Mouse (Mus musculus): ENCODE results near the gene Dtx4. TPM values are rescaled to one million over a fixed set of nuclear protein-coding genes. Genes with fewer than 3 reads are reported as not detected.
"Not testable (repeated sequence)": the region's sequence is repeated elsewhere in the genome, so short reads cannot be mapped to it uniquely, and the experiment has no call there.

Gene Dtx4
- 5.3 and 8.2 TPM in 2 replicates for total RNA-seq (2017)

DNA sequence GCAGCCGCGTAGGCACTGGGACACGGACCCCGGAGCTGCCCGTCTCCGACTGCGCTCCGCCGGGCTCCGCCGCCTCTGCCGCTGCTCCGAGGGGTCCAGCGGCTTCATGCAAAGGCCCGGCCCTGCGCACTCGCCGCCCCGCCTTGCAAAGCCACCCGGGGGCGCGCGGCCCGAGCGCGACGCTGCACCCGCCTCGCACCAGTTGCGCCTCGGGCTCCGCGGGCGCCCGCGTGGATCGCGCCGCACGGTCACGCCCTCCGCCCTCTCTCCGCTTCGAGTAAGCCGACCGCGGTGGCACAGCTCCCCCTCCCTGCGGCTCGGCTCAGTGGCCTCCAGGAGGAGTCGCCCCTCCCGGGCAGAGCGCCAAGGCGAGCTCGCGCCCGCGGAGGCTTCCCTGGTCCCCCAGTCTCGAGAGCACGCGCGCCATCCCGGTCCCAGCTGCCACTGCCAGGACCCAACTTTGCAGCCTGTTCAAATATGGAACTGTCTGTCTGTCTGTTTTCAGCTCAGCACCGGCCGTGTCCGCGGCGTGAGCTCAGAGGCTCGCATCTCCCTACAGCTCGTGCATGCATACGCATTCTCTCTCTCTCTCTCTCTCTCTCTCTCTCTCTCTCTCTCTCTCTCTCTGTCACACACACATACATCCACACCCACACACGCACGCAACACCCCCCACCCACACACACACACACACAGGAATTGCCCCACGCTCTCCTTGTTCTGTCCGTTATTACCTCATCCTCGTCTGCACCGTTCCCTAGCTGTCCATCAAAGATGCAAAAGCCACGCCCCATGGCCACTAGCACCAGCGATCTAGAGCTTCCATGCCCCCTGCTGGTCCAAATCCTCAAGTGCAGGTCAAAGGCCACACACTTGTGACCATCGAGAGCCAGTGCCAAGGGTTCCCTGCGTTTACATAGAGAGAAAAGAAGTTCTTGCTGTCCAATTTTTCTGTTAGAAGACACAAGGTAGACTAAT lies at the start of gene Dtx4:
Dtx4 (minus strand) TSS at position 85 of the 978 bp plus-strand sequence.
- peak; percentile 96 to 99 for ATAC-seq (replicated peaks in 1 of 2; ENCODE audit: insufficient read depth in 1 of 2, low FRiP score in 2 of 2, low TSS enrichment in 1 of 2, low read depth in 1 of 2, poor library complexity in 2 of 2, severe bottlenecking in 2 of 2)

DNA sequence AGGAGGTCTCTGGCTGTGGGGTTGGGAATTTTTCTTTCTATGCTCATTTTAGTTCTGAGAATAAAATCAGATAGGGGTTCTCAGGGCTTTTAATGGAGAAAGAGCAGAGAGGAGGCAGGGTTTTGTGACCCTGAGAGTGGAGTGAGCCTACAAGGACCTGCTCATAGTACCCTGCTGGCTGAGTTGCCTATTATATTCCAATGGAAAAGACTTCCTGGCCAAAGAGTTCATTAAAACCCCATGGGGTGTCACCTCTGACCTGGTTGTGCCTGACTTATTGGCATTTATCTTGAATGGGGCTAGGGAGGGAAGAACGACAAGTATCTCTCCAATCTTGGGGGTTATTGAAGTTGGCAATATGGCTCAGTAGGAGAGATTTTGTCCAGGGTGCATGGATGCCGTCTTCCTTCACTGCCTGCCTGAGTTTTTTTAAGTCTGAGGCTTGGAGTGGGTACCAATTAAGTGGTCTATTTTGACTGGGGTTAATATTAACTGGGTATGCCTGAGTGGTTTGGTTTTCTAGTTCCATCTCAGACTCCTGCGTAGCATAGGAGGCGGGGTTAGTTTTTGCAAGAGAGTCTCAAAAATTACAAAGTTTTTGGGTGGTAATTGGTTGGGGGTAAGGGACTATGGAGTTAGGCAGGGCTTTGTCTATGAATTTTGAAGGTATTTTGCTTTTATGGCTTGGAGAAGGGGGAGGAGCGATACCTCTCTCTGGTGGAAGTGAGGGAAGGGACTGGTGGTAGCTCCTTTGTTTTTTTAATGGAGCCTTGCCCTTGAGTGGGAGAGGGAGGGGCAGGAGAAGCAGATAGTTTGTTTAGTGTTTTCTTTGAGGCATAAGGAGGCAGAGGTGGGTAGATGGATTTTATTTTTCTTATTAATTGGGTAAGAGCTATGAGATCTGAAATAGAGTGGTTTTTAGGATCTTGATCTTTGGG lies 49.0 kb upstream of the Dtx4 start:
- ATAC-seq (replicated peaks in 1 of 2; ENCODE audit: insufficient read depth in 1 of 2, low FRiP score in 2 of 2, low TSS enrichment in 1 of 2, low read depth in 1 of 2, poor library complexity in 2 of 2, severe bottlenecking in 2 of 2): no peak

DNA sequence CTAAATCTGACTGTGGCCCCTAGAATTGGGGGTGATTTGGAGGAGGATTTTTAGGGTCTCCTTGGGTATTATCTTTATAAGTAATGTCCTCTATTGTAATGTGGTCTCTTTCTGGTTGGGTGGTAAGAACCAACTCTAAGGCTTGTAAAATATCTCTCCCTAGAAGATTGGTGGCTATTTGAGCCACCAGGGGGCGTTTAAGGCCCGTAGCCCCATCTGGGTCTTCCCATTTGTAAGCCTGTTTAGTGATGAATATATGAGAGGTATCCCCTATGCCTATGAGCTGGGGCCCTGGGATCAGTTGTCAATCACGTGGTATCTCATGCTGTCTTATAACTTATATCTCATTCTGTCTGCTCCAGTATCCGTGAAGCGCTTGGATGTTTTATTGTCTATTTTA lies 47.9 kb upstream of the Dtx4 start:
- ATAC-seq (replicated peaks in 1 of 2; ENCODE audit: insufficient read depth in 1 of 2, low FRiP score in 2 of 2, low TSS enrichment in 1 of 2, low read depth in 1 of 2, poor library complexity in 2 of 2, severe bottlenecking in 2 of 2): peak in 1 of 2 experiments; percentile 46; a peak in 1 of 4 replicates

DNA sequence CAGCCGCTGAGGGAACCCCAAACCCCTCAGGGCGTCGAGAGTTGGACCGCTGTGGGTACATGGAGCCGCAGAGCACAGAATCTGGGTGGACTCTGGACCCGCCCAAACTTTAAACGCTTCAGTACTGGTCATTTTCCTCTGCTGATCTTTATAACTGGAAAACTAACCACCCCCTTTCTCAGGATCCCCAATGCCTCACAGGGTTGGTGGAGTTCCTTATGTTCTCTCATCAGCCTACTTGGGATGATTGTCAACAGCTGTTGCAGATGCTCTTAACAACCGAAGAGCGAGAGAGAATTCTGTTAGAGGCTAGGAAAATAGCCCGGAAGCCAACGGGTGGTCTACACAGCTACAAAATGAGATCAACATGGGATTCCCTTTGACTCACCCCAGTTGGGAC lies 44.2 kb upstream of the Dtx4 start, which contains the start of gene Fam111a:
Fam111a (plus strand) TSS at position 301 of the 400 bp plus-strand sequence.
- not testable (repeated sequence) for ATAC-seq (replicated peaks in 1 of 2; ENCODE audit: insufficient read depth in 1 of 2, low FRiP score in 2 of 2, low TSS enrichment in 1 of 2, low read depth in 1 of 2, poor library complexity in 2 of 2, severe bottlenecking in 2 of 2)

DNA sequence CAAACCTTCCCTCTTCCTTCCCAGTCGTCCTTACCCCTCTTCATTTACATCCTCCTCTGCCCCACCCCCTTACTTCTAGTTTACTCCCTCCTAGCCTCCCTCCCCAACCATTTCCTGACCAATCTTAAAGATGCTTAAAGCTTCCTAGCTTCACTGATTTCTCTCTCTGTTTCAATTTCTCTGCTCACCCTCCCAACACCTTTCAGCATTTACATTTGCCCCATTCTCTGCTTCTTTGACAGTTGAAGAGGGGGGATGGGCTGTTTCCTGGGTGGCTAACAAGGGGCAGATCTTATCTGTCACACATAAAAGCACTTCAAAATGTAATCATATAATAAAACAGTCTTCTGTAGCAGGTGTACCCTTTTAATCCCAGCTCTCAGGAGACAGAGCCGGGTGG lies 40.4 kb upstream of the Dtx4 start:
- ATAC-seq (replicated peaks in 1 of 2; ENCODE audit: insufficient read depth in 1 of 2, low FRiP score in 2 of 2, low TSS enrichment in 1 of 2, low read depth in 1 of 2, poor library complexity in 2 of 2, severe bottlenecking in 2 of 2): no peak

DNA sequence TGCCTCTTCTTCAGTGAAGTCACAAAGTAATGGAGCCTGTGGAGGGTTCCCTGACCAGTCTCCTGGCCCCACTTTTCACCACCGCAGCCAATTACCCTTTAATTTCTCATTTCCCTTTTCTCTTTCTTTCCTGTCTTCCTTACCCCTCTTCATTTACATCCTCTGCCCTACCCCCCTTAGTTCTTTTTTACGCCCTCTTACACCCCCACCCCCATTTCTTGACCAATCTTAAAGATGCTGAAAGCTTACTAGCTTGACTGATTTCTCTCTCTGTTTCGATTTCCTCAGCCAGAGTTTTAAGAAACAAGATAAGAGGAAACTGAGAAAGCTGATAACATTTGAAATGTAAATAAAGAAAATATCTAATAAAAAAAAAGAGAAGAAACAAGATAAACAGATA lies 39.5 kb upstream of the Dtx4 start:
- ATAC-seq (replicated peaks in 1 of 2; ENCODE audit: insufficient read depth in 1 of 2, low FRiP score in 2 of 2, low TSS enrichment in 1 of 2, low read depth in 1 of 2, poor library complexity in 2 of 2, severe bottlenecking in 2 of 2): no peak

DNA sequence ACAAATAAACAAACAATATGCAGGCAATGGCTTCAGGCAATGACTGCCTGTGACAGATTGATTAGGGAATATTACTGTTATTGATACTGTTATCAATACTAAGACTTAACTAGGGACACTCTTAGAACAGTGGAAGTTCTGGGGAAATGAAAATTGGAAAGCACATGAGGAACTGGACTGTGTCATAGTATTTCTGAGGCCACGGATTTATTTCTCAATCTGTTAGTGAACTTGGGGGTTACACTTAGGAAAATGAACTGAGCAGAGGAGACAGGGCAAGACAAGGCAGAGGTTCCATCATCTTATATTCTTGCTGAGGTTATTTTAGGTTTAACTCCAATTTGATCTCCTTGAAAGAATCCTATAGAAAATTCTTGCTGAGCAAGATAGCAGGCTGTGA lies 38.7 kb upstream of the Dtx4 start:
- no peak for ATAC-seq (replicated peaks in 1 of 2; ENCODE audit: insufficient read depth in 1 of 2, low FRiP score in 2 of 2, low TSS enrichment in 1 of 2, low read depth in 1 of 2, poor library complexity in 2 of 2, severe bottlenecking in 2 of 2)

DNA sequence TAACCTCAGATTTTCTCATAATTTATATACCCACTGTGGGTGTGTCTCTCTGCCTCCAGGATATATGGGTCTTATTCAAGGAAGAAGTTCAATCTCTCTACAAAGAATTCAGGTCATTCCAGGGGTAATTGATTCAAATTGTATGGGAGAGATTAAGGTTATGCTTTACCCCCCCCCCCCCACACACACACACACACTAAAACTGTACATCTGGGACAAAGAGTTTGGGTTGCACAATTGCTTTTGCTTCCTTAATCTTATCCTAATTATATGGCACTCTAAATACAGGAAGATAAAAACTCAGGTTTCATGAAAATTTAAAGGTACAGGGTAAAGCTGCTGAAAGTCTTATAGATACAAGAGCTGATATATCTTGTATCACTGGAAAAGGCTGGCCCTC lies 35.9 kb upstream of the Dtx4 start:
- ATAC-seq (replicated peaks in 1 of 2; ENCODE audit: insufficient read depth in 1 of 2, low FRiP score in 2 of 2, low TSS enrichment in 1 of 2, low read depth in 1 of 2, poor library complexity in 2 of 2, severe bottlenecking in 2 of 2): no peak

DNA sequence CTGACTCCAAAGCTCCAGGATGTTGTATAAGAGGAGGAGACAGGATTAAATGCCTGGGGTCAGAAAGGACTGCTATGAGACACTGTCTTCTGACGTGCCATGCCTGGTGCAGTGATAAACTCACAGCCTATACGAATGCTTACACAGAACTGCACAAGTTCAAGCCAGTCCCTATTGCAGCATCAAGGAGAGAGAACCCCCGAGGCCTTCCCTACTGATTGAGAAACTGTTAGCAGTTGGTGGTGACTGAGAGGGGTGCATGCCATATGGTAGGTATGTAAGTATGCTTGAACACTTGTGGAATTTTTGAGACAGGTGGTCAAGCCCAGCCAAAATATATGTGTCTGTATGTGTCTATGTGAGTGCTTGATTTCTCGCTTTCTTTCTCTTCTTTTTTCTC lies 22.1 kb upstream of the Dtx4 start:
- ATAC-seq (replicated peaks in 1 of 2; ENCODE audit: insufficient read depth in 1 of 2, low FRiP score in 2 of 2, low TSS enrichment in 1 of 2, low read depth in 1 of 2, poor library complexity in 2 of 2, severe bottlenecking in 2 of 2): no peak

DNA sequence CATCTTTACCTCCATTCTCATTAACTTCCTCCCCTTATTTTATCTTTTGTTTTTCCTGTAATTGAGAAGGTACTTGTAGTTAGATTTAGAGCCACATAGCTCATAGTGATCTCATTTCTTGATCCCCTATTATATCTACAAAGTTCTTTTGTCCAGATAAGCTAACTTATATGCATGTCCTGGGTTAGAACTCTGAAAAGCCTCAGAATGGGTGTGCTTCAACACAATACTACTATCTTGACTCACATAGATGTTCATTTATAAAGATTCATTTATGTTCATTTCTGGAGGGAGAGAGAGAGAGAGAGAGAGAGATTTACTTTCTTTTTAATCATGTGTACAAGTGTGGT lies 17.3 kb upstream of the Dtx4 start:
- no peak for ATAC-seq (replicated peaks in 1 of 2; ENCODE audit: insufficient read depth in 1 of 2, low FRiP score in 2 of 2, low TSS enrichment in 1 of 2, low read depth in 1 of 2, poor library complexity in 2 of 2, severe bottlenecking in 2 of 2)

DNA sequence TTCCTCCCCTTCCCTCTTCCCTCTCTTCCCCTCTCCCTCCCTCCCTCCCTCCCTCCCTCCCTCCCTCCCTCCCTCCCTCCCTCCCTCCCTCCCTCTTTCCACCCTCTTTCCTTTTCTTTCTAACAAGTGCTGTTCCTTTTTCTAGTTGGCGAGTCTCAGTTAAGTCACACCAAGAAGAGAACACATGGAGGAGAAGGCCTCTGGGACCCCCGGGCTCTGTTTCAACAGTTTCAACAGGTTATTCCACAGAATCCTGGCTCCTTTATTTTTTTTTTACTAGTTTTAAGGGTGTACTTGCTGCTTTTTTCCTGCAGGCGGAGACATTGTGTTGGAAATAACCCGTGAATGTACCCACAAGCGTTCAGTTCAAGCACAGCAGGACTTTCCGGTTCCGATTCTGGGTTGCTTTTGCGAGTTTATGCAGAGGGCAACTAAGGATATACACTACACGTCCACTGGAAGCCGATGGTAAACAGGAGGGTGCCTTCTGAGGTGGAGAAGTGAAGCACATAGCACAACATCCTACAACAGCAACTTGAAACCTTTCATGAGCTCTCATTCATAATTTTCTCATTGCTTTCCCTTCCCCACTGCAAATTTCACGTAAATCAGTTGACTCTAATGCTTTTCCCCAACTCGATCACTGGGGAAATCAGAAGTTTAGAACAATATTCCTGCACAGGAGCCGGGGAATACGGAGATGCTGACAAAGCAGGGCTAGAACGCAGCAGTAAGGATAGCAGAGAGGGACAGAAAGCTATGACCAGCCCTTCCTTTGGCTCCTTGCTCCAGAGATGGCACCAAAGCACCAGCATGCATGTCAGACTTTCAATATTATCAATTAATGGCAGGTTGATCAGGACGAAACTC lies 16.7 kb upstream of the Dtx4 start:
- peak; percentile 90 to 93 for ATAC-seq (replicated peaks in 1 of 2; ENCODE audit: insufficient read depth in 1 of 2, low FRiP score in 2 of 2, low TSS enrichment in 1 of 2, low read depth in 1 of 2, poor library complexity in 2 of 2, severe bottlenecking in 2 of 2)

DNA sequence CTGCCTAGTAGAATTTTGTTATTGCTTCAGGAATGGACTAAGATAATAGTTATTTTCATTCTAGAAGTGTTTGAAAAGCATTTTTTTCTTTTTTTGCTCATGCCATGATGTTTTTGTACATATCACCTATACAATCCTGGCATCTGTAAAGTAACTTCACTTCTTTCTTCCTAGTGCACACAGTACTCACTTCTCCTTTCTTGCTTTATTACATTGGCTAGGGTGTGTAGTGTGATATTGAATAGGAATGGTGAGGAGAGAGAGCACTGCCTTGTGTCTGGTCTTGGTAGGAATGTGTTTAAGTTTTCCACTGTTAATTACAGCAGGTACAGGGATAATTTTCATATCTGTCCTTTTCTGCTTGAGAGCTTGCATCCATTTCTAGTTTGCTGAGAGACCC lies 13.4 kb upstream of the Dtx4 start:
- ATAC-seq (replicated peaks in 1 of 2; ENCODE audit: insufficient read depth in 1 of 2, low FRiP score in 2 of 2, low TSS enrichment in 1 of 2, low read depth in 1 of 2, poor library complexity in 2 of 2, severe bottlenecking in 2 of 2): no peak

DNA sequence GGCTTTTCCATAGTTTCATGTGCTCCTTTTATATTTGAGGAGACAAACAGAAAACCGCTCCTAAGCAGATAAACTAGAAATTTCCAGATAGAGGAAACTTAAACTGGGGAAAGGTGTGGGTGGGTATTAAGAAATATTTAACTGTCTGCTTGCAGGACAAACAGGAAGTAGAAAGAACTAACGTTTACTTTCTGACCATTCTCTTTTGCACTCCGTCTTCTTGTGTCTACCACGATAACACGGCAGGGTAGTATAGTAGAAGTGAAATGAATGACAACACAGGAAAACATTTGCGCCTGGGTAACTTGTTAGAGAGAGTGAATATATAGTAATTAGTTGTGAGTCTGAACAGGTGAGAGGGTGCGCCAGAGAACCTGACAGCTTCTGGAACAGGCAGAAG lies 1.5 kb upstream of the Dtx4 start:
- no peak for ATAC-seq (replicated peaks in 1 of 2; ENCODE audit: insufficient read depth in 1 of 2, low FRiP score in 2 of 2, low TSS enrichment in 1 of 2, low read depth in 1 of 2, poor library complexity in 2 of 2, severe bottlenecking in 2 of 2)

DNA sequence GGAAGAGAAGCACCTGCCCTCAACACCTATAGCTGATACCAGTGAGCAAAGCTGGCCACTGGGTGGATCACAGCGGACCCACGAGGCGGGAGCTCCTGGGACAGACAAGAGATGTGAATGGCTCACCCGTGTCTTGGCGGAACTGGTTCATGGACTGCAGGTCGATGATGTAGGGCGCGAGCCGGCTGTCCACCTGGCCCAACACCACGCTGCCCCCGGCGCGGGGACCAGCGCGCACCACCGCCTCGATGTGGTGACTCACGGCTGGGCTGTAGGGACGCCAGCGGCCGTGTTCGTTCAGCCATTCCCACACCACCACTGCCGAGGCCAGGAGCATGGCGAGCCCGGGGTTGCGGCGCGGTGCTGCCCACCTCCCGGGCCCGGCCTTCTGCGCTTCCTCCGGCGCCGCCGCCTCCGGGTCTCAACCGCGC lies 358 bp downstream of the Dtx4 start:
- ATAC-seq (replicated peaks in 1 of 2; ENCODE audit: insufficient read depth in 1 of 2, low FRiP score in 2 of 2, low TSS enrichment in 1 of 2, low read depth in 1 of 2, poor library complexity in 2 of 2, severe bottlenecking in 2 of 2): peak in 1 of 2 experiments; percentile 15; a peak in 1 of 4 replicates

DNA sequence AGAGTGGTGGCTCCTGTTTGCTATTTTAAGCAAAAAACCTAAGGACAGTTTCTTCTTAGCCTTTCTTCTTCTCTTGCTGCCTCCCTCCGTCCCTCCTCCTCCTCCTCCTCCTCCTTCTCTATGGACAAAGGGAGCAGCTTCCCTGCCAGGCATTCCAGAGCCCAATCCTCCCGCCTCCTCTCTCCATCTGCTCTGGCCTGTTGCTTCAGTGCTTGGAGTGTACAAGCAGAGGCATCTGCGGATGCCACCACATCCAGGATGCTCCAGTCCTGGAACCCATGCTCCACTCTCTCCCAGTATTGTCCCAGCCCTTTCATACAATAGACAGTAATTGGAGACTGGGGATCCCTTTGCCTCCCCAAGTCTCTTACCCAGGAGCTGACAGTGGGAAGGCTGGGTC lies 1.1 kb downstream of the Dtx4 start:
- ATAC-seq (replicated peaks in 1 of 2; ENCODE audit: insufficient read depth in 1 of 2, low FRiP score in 2 of 2, low TSS enrichment in 1 of 2, low read depth in 1 of 2, poor library complexity in 2 of 2, severe bottlenecking in 2 of 2): no peak

DNA sequence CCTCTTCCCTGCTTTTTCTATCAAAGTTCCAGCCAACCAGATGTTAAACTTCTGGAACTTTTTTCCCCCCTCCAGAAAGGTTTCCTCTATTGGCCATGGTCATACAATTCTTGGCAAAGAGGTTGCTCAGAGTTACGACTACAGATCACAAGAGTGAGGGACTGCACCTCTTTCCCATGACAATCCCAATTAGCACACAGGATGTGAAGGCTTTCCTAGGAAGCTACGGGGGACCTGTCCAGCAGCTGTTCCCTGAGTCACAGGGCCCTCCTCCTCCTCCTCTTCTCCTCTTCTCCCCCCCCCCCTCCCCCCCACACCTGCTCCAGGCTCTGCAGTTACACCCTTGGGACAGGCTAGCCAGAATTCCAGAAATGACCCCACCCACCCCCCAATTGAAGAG lies 1.8 kb downstream of the Dtx4 start:
- no peak for ATAC-seq (replicated peaks in 1 of 2; ENCODE audit: insufficient read depth in 1 of 2, low FRiP score in 2 of 2, low TSS enrichment in 1 of 2, low read depth in 1 of 2, poor library complexity in 2 of 2, severe bottlenecking in 2 of 2)

DNA sequence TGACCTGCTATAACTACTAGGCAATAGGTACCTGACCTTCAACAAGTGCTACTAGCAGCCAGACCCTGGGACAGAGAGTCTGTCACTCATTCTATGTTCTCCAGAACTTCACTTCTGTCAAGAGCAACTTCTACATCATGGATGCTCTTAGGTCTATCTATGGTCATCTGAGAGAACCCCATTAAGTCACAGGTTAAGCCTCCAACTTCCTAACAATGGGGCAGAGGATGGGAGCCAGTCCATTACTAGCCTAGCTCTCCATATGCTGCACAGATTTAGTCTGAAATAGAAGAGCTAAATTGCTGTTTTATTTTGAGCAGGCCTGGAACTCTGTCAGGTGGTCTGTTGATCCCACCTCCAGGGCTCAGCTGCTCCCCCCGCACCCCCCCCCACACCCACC lies 2.3 kb downstream of the Dtx4 start:
- ATAC-seq (replicated peaks in 1 of 2; ENCODE audit: insufficient read depth in 1 of 2, low FRiP score in 2 of 2, low TSS enrichment in 1 of 2, low read depth in 1 of 2, poor library complexity in 2 of 2, severe bottlenecking in 2 of 2): no peak
